Mouse (Mus musculus): ENCODE results near the gene Mtus2. TPM values are rescaled to one million over a fixed set of nuclear protein-coding genes. Genes with fewer than 3 reads are reported as not detected.

Gene Mtus2
- polyA plus RNA-seq, 1 experiment: 0.05 TPM

DNA sequence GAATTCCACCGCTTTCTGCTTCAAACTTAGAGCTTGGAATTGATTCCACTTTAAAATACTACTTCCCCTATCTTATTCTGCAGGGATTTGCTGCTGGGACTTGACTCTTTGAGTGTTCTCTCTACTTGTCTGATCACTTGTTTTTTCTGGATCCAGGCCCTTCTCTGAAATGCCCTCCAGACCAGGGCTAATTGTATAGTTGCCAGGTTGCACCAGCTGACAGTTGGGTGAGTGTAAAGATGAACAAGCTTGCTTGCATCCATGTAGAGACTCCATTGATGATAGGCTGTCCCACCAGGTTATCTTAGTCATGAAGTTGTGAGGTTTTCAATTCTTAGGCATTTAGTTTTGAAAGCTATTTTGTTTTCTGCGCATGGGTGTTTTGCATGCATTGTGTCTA is 92.2 kb downstream of the Mtus2 start:
- H3K27me3 ChIP-seq (ENCODE audit: control insufficient read depth, insufficient read depth, insufficient read length): no peaks in the 10 kb centered on the region
- H3K4me3 ChIP-seq: no peak overlapping the region
- H3K36me3 ChIP-seq (ENCODE audit: control insufficient read depth, insufficient read depth): no peaks in the 10 kb centered on the region
- no peak overlapping the region for H3ac ChIP-seq (ENCODE audit: control insufficient read depth, insufficient read length)
- no peaks in the 10 kb centered on the region for H3K79me2 ChIP-seq (ENCODE audit: control insufficient read depth, insufficient read depth)
- TF ChIP-seq POLR2A (IDR thresholded peaks at IDR 0.05; ENCODE audit: insufficient read length, low read depth): no peak
- TF ChIP-seq E2F4 (IDR thresholded peaks at IDR 0.05; ENCODE audit: insufficient read depth): no peak
- TF ChIP-seq MYOD1 (IDR thresholded peaks at IDR 0.05; ENCODE audit: control insufficient read depth in 1 of 3, insufficient read length in 2 of 3, low read depth in 2 of 3): no peak
- no peak for TF ChIP-seq REST (IDR thresholded peaks at IDR 0.05; ENCODE audit: insufficient read depth, insufficient read length)
- no peak for TF ChIP-seq POLR2AphosphoS2 (IDR thresholded peaks at IDR 0.05; ENCODE audit: insufficient read length, low read depth)
- TF ChIP-seq MAX (IDR thresholded peaks at IDR 0.05; ENCODE audit: low read depth): no peak
- no peak for TF ChIP-seq USF1 (IDR thresholded peaks at IDR 0.05; ENCODE audit: low read depth)
- no peak for TF ChIP-seq MYOG (IDR thresholded peaks at IDR 0.05; ENCODE audit: control insufficient read depth in 1 of 3, insufficient read depth in 1 of 3, insufficient read length in 2 of 3, low read depth in 2 of 3)
- no peak for TF ChIP-seq TCF12 (IDR thresholded peaks at IDR 0.05; ENCODE audit: insufficient read depth, poor library complexity, severe bottlenecking)
- TF ChIP-seq SRF (IDR thresholded peaks at IDR 0.05; ENCODE audit: control insufficient read depth, insufficient read length, low read depth): no peak
- TF ChIP-seq TCF3 (IDR thresholded peaks at IDR 0.05; ENCODE audit: insufficient read length, low read depth): no peak
- TF ChIP-seq CEBPB (IDR thresholded peaks at IDR 0.05; ENCODE audit: insufficient read depth, poor library complexity, severe bottlenecking): no peak
- H3K4me2 ChIP-seq (ENCODE audit: low read depth): no peak overlapping the region

DNA sequence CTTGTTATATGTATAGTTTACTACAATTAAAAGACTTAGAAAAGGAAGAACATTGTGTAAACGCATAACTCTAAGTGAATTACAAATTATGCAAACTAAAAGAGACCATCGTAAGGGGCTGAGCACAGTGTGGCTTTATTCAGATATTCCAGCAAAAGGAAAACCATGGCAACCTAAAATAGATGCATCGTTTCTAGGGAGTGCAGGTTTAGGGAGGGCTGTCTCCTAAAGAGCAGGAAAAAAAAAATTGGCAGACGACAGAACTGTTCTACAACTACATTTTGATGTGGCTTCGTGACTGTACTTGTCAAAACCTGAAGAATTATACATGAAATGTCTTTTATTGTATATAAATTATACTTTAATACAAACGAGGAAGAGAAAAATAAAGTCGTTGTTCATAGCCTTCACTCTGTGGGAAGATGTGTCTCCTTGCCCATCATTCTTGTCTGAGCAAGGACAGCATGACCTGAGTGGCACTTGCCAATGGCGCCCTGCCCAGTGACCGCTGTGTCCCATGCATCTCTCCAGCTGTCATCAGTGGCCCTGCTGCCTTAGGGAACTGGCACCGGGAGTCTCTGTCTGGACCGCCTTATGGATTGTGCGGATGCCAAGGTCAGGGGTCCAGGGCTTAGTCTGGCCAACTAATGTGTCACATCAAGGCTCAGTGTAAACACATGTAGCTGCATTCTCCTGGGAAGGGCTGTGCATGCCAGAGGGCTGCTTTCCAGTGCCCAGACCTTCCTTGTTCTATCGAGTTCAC is 95.9 kb downstream of the Mtus2 start:
- H3K27me3 ChIP-seq (ENCODE audit: control insufficient read depth, insufficient read depth, insufficient read length): no peaks in the 10 kb centered on the region
- H3K79me2 ChIP-seq (ENCODE audit: control insufficient read depth, insufficient read depth): no peaks in the 10 kb centered on the region
- H3K4me2 ChIP-seq (ENCODE audit: low read depth): no peak overlapping the region
- H3K36me3 ChIP-seq (ENCODE audit: control insufficient read depth, insufficient read depth): no peaks in the 10 kb centered on the region
- no peak overlapping the region for H3K4me3 ChIP-seq
- no peak for TF ChIP-seq MYOG (IDR thresholded peaks at IDR 0.05; ENCODE audit: control insufficient read depth in 1 of 3, insufficient read depth in 1 of 3, insufficient read length in 2 of 3, low read depth in 2 of 3)
- no peak for TF ChIP-seq MYOD1 (IDR thresholded peaks at IDR 0.05; ENCODE audit: control insufficient read depth in 1 of 3, insufficient read length in 2 of 3, low read depth in 2 of 3)
- TF ChIP-seq REST (IDR thresholded peaks at IDR 0.05; ENCODE audit: insufficient read depth, insufficient read length): no peak
- no peak for TF ChIP-seq USF1 (IDR thresholded peaks at IDR 0.05; ENCODE audit: low read depth)
- TF ChIP-seq POLR2A (IDR thresholded peaks at IDR 0.05; ENCODE audit: insufficient read length, low read depth): no peak
- no peak for TF ChIP-seq MAX (IDR thresholded peaks at IDR 0.05; ENCODE audit: low read depth)
- TF ChIP-seq POLR2AphosphoS2 (IDR thresholded peaks at IDR 0.05; ENCODE audit: insufficient read length, low read depth): no peak
- TF ChIP-seq SRF (IDR thresholded peaks at IDR 0.05; ENCODE audit: control insufficient read depth, insufficient read length, low read depth): no peak
- TF ChIP-seq E2F4 (IDR thresholded peaks at IDR 0.05; ENCODE audit: insufficient read depth): no peak
- TF ChIP-seq TCF3 (IDR thresholded peaks at IDR 0.05; ENCODE audit: insufficient read length, low read depth): no peak
- TF ChIP-seq CEBPB (IDR thresholded peaks at IDR 0.05; ENCODE audit: insufficient read depth, poor library complexity, severe bottlenecking): no peak
- no peak for TF ChIP-seq TCF12 (IDR thresholded peaks at IDR 0.05; ENCODE audit: insufficient read depth, poor library complexity, severe bottlenecking)
- no peak overlapping the region for H3ac ChIP-seq (ENCODE audit: control insufficient read depth, insufficient read length)

DNA sequence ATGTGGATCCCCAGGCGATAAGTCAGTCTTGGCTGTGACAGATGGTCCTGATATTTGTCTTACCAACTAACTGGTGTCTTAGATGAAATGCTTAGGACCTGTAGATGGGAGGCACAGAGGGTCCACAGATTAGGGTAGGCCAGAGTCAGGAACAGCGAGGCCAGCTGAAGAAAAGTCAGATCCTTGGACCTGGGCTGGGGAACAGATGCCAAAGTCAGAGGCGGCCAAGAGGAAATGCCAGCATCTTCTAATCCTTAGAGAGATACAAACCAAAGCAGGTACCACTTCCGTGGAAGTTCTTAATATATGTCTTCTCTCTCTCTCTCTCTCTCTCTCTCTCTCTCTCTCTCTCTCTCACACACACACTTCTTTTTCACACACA is 96.5 kb downstream of the Mtus2 start:
- no peaks in the 10 kb centered on the region for H3K27me3 ChIP-seq (ENCODE audit: control insufficient read depth, insufficient read depth, insufficient read length)
- H3K79me2 ChIP-seq (ENCODE audit: control insufficient read depth, insufficient read depth): no peaks in the 10 kb centered on the region
- TF ChIP-seq REST (IDR thresholded peaks at IDR 0.05; ENCODE audit: insufficient read depth, insufficient read length) (no peak), E2F4 (IDR thresholded peaks at IDR 0.05; ENCODE audit: insufficient read depth) (no peak), POLR2A (IDR thresholded peaks at IDR 0.05; ENCODE audit: insufficient read length, low read depth) (no peak), POLR2AphosphoS2 (IDR thresholded peaks at IDR 0.05; ENCODE audit: insufficient read length, low read depth) (no peak), MAX (IDR thresholded peaks at IDR 0.05; ENCODE audit: low read depth) (no peak), MYOD1 (IDR thresholded peaks at IDR 0.05; ENCODE audit: control insufficient read depth in 1 of 3, insufficient read length in 2 of 3, low read depth in 2 of 3) (no peak)
- no peak overlapping the region for H3K4me3 ChIP-seq
- no peak overlapping the region for H3K4me2 ChIP-seq (ENCODE audit: low read depth)
- H3ac ChIP-seq (ENCODE audit: control insufficient read depth, insufficient read length): no peak overlapping the region
- no peaks in the 10 kb centered on the region for H3K36me3 ChIP-seq (ENCODE audit: control insufficient read depth, insufficient read depth)

DNA sequence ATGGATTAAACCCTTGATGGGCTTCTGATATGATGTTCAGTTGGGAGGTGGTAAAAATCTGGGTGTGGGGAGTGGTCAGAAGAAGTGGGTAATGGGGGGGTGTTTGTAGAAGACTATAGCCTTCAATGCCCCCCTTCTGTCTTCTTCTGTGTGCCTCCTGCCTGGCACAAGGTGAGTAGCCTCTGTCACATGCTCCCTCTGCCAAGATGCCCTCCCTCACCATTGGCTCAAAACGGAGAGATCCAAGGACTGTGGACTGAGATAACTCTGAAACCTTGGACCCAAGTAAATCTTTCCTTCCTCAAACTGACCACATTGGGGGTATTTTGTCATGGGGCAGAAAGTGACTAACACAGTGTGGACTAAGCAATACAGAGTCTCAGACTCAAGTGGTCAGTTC is 99.7 kb downstream of the Mtus2 start:
- H3K79me2 ChIP-seq (ENCODE audit: control insufficient read depth, insufficient read depth): no peaks in the 10 kb centered on the region
- TF ChIP-seq POLR2A (IDR thresholded peaks at IDR 0.05; ENCODE audit: insufficient read length, low read depth): no peak
- TF ChIP-seq TCF12 (IDR thresholded peaks at IDR 0.05; ENCODE audit: insufficient read depth, poor library complexity, severe bottlenecking): no peak
- no peak for TF ChIP-seq MAX (IDR thresholded peaks at IDR 0.05; ENCODE audit: low read depth)
- no peak for TF ChIP-seq USF1 (IDR thresholded peaks at IDR 0.05; ENCODE audit: low read depth)
- TF ChIP-seq E2F4 (IDR thresholded peaks at IDR 0.05; ENCODE audit: insufficient read depth): no peak
- no peak for TF ChIP-seq SRF (IDR thresholded peaks at IDR 0.05; ENCODE audit: control insufficient read depth, insufficient read length, low read depth)
- TF ChIP-seq MYOG (IDR thresholded peaks at IDR 0.05; ENCODE audit: control insufficient read depth in 1 of 3, insufficient read depth in 1 of 3, insufficient read length in 2 of 3, low read depth in 2 of 3): no peak
- H3K27me3 ChIP-seq (ENCODE audit: control insufficient read depth, insufficient read depth, insufficient read length): no peaks in the 10 kb centered on the region
- H3K4me3 ChIP-seq: no peak overlapping the region
- H3K36me3 ChIP-seq (ENCODE audit: control insufficient read depth, insufficient read depth): no peaks in the 10 kb centered on the region
- no peak overlapping the region for H3ac ChIP-seq (ENCODE audit: control insufficient read depth, insufficient read length)
- no peak overlapping the region for H3K4me2 ChIP-seq (ENCODE audit: low read depth)

DNA sequence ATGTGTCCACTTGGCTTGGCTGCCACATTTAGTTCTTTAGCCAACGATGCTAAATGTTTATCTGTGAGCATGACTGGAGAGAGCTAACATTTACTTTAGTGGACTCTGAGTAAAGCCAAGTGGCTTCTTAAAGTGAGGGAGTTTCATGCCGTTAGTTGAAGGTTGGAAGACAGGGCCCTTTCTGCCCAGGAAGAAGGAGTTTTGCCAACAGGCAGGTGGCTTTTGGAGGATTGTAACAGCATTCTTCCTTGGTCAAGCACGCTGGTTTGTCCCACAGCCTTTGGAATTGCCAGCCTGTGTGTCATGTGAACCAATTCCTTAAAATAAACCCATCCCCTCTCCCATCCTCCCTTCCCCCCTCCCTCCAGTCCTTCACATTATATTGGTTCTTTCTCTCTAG is 100.3 kb downstream of the Mtus2 start:
- no peak overlapping the region for H3K4me3 ChIP-seq
- no peaks in the 10 kb centered on the region for H3K36me3 ChIP-seq (ENCODE audit: control insufficient read depth, insufficient read depth)
- H3ac ChIP-seq (ENCODE audit: control insufficient read depth, insufficient read length): no peak overlapping the region
- no peaks in the 10 kb centered on the region for H3K27me3 ChIP-seq (ENCODE audit: control insufficient read depth, insufficient read depth, insufficient read length)
- H3K4me2 ChIP-seq (ENCODE audit: low read depth): no peak overlapping the region
- TF ChIP-seq REST (IDR thresholded peaks at IDR 0.05; ENCODE audit: insufficient read depth, insufficient read length) (no peak), E2F4 (IDR thresholded peaks at IDR 0.05; ENCODE audit: insufficient read depth) (no peak), POLR2A (IDR thresholded peaks at IDR 0.05; ENCODE audit: insufficient read length, low read depth) (no peak), MYOD1 (IDR thresholded peaks at IDR 0.05; ENCODE audit: control insufficient read depth in 1 of 3, insufficient read length in 2 of 3, low read depth in 2 of 3) (no peak), MYOG (IDR thresholded peaks at IDR 0.05; ENCODE audit: control insufficient read depth in 1 of 3, insufficient read depth in 1 of 3, insufficient read length in 2 of 3, low read depth in 2 of 3) (no peak), USF1 (IDR thresholded peaks at IDR 0.05; ENCODE audit: low read depth) (no peak), TCF12 (IDR thresholded peaks at IDR 0.05; ENCODE audit: insufficient read depth, poor library complexity, severe bottlenecking) (no peak), MAX (IDR thresholded peaks at IDR 0.05; ENCODE audit: low read depth) (no peak), POLR2AphosphoS2 (IDR thresholded peaks at IDR 0.05; ENCODE audit: insufficient read length, low read depth) (no peak), TCF3 (IDR thresholded peaks at IDR 0.05; ENCODE audit: insufficient read length, low read depth) (no peak), CEBPB (IDR thresholded peaks at IDR 0.05; ENCODE audit: insufficient read depth, poor library complexity, severe bottlenecking) (no peak), SRF (IDR thresholded peaks at IDR 0.05; ENCODE audit: control insufficient read depth, insufficient read length, low read depth) (no peak)
- H3K79me2 ChIP-seq (ENCODE audit: control insufficient read depth, insufficient read depth): no peaks in the 10 kb centered on the region

Data from myocyte (in vitro differentiated cells).